Mouse (Mus musculus) heart, postnatal 0 days (tissue): ENCODE results near the gene Gm10271.
A peak's percentile ranks its signal among the peaks of the same experiment; 100 is the strongest.

Experiments used
- CTCF ChIP-seq: IDR thresholded peaks from 2 replicates; pipeline ENCODE4 v1.5.1; 2016; ENCODE audit warnings: antibody characterized with exemption, control low read depth, low read depth
- EP300 ChIP-seq: IDR thresholded peaks from 2 replicates; pipeline ENCODE4 v1.6.1; 2016; ENCODE audit warnings: antibody characterized with exemption, low read depth

DNA sequence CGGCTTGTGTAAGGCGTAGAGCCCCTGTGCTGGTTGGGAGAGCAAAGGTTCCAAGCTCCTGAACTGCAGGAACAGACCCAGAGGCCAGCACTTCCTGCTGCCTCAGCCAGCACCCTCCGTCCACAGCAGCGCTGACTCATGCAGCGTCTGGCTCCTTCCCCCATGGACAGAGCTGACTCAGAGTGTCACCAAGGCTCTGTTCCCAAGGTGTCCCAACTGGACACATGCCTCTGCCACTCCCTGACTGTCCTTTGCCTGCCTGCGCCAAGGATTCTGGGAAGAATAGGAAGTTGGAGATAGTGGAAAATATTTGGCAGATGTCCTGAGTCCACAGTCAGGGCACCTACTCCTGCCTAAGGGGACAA lies 23.8 kb upstream of the Gm10271 start:
- peak; percentile 59; the same call in 1 of the 2 replicates for TF ChIP-seq EP300
- TF ChIP-seq CTCF: no peak
